Mouse (Mus musculus) stomach, embryonic 16.5 days (tissue): ENCODE results near the gene Ube2q1. TPM values are rescaled to one million over a fixed set of nuclear protein-coding genes. Genes with fewer than 3 reads are reported as not detected.

ENCODE experiments used
- ATAC-seq: fragments of 200-750 bp; cut with Nextera tagmentation; 2 replicates; pipeline ENCODE4 v1.8.0; 2017; ENCODE audit warnings: moderate number of reproducible peaks, moderate TSS enrichment; ENCODE audit not compliant: insufficient read depth, low FRiP score
- H3K27ac ChIP-seq: fragments of 300-500 bp; sonication (generic); 2 replicates; pipeline ENCODE4 v1.5.1; 2014; ENCODE audit warnings: low read length
- H3K27me3 ChIP-seq: fragments of 300-500 bp; sonication (generic); 2 replicates; pipeline ENCODE4 v1.6.1; 2014; ENCODE audit warnings: low read length, control low read depth, mixed read lengths; ENCODE audit not compliant: control insufficient read depth, insufficient read depth
- H3K36me3 ChIP-seq: fragments of 300-500 bp; sonication (generic); 2 replicates; pipeline ENCODE4 v1.6.1; 2014; ENCODE audit warnings: low read length; ENCODE audit not compliant: control insufficient read depth, insufficient read depth
- H3K4me1 ChIP-seq: fragments of 300-500 bp; sonication (generic); 2 replicates; pipeline ENCODE4 v1.6.1; 2014; ENCODE audit warnings: low read length, control low read depth, mixed read lengths; ENCODE audit not compliant: control insufficient read depth, insufficient read depth
- H3K4me2 ChIP-seq: fragments of 300-500 bp; sonication (generic); 2 replicates; pipeline ENCODE4 v1.6.1; 2014; ENCODE audit warnings: low read depth, low read length, mixed read lengths
- H3K4me3 ChIP-seq: fragments of 300-500 bp; sonication (generic); replicated peaks from 2 replicates; pipeline ENCODE4 v1.5.1; 2014; ENCODE audit warnings: mild to moderate bottlenecking, low read length
- H3K9ac ChIP-seq: fragments of 300-500 bp; sonication (generic); 2 replicates; pipeline ENCODE4 v1.6.1; 2014; ENCODE audit warnings: low read length
- H3K9me3 ChIP-seq: fragments of 300-500 bp; sonication (generic); replicated peaks from 2 replicates; pipeline ENCODE4 v1.6.1; 2016; ENCODE audit warnings: low read length, control low read depth; ENCODE audit not compliant: control insufficient read depth
- WGBS: fragments of 180-500 bp; shearing (Covaris S2); extraction: QIAGEN DNeasy Blood & Tissue Kit; methylation state at CpG from one replicate; pipeline ENCODE4 v1.1.7; 2014; 5-methylcytosine and 5-hydroxymethylcytosine counted together
- polyA plus RNA-seq: library from polyadenylated mRNA; unstranded; fragments of >200 nt; fragmentation: Nextera tagmentation; extraction: Ambion mirVana; gene quantifications from 2 replicates; pipeline ENCODE4 v1.2.1, GENCODE M21; 2015

The Ube2q1 gene
- polyA plus RNA-seq, 1 experiment from 2014 or later, result 7.4 TPM

DNA sequence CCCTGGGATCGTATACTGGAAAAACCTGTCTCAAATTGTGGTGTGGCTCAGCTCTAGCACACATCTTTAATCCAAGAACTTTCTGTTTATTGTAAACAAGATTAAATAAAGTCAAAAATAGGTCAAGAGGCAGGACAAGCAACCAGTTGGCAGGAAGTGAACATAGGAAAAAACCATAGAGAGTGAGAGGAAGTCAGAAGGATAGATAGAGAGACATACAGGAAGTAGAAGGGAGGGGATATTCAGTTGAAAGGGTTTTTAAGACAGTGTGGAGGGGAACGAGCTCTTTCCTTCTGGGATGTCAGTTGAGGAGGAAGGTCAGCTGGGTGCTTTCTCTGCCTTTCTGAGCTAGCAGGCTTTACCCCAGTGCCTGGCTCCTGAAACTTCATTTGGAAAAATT, 50.2 kb downstream of the Ube2q1 start:
- H3K4me1 ChIP-seq, result no peaks in the 10 kb centered on the region
- H3K4me2 ChIP-seq, result no peak overlapping the region
- WGBS, result 47% methylated on average over 2 of the region's 2 CpGs
- ATAC-seq, result no peak
- H3K27ac ChIP-seq, result no peak overlapping the region
- H3K4me3 ChIP-seq, result no peak overlapping the region
- H3K36me3 ChIP-seq, result no peaks in the 10 kb centered on the region
- H3K27me3 ChIP-seq, result peaks cover 2% of the 10 kb centered on the region
- no peaks in the 10 kb centered on the region for H3K9me3 ChIP-seq
- H3K9ac ChIP-seq, result no peak overlapping the region

DNA sequence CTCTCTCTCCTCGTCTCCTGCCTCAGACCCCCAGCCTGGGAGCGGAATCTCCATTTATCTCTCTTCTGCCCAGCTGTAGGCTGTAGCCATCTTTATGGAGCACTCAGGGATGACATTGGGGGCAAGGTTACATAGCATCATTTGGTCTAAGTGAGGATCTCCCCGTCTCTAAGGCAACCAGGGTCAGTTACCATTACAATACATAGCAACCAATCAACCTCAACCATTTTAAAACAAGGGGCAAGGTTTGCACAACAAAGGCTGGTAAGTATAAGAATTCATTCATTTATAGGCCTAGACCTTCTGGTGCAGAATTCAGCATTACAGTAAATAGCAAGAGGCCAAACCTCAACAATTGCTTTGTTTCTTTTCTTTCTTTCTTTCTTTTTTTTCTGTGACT, 52.9 kb downstream of the Ube2q1 start:
- no peaks in the 10 kb centered on the region for H3K36me3 ChIP-seq
- no peak overlapping the region for H3K4me3 ChIP-seq
- no peak overlapping the region for H3K4me2 ChIP-seq
- no peak overlapping the region for H3K9ac ChIP-seq
- peaks cover 29% of the 10 kb centered on the region for H3K27me3 ChIP-seq
- no peak for ATAC-seq
- no peaks in the 10 kb centered on the region for H3K9me3 ChIP-seq
- H3K27ac ChIP-seq, result no peak overlapping the region
- 68% methylated on average over 3 of the region's 3 CpGs for WGBS
- no peaks in the 10 kb centered on the region for H3K4me1 ChIP-seq

DNA sequence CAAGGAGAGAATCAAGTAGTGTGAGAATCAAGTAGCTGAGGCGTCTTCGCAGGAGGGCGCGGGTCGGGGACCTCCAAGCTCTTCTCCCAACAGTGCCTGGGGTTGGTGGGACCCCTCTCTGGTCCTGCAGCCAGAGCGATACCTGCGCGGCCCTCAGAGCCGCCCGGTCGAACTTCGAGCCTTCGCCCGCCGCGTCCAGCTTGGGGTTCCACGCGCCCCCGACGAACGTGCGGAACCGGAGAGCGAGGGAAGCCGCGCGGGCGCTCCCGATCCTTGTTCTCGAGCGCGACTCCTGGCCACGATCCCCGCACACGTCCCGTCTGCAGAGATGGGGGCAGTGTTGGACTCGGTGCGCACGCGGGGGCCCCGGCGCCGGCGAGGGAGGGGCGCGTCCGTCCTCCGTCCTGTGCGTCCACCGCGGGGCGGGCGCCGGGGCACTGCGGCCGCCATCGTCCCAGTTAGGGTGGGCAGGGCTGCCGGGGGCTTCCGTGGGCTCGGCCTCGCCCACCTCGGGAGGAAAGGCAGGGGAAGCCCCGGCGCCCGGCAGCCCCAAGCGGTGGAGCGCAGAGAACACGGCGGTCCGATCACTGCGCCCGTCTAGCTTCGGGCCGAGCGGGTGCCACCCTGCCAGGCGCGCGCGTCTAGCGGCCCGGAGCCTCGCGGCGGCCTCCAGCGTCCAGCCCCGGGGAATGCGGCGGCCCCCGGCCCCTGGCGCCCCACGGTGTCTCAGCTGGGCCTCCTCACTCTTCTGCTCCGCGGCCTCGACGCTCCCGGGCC, 57.6 kb downstream of the Ube2q1 start, which contains the start of gene She:
TSS of gene She (plus strand) at position 556 of the 777 bp plus-strand sequence.
- Histone ChIP-seq H3K9ac (peak within 1 kb of the TSS; percentile 74), H3K4me3 (peak within 1 kb of the TSS; percentile 54), H3K4me2 (peak within 1 kb of the TSS; percentile 64), H3K9me3 (no peaks in the 10 kb centered on the region), H3K27me3 (peaks cover 51% of the 10 kb centered on the region), H3K27ac (peak within 1 kb of the TSS; percentile 21; the same call in 1 of the 2 replicates), H3K4me1 (no peaks in the 10 kb centered on the region), H3K36me3 (no peaks in the 10 kb centered on the region)
- peak; percentile 33; the same call in 1 of the 2 replicates for ATAC-seq
- WGBS, result 2% methylated on average over 87 of the region's 96 CpGs

Other genes with a start within 250 kb of the Ube2q1 start
- 12.3 and 13.6 TPM in 2 replicates for gene Adar, start 58.6 kb upstream of the Ube2q1 start, polyA plus RNA-seq
- gene Chrnb2, start 9.0 kb upstream of the Ube2q1 start, polyA plus RNA-seq, result 1.2 and 1.6 TPM in 2 replicates
- gene She, start 57.8 kb downstream of the Ube2q1 start, polyA plus RNA-seq, result 3.0 and 3.1 TPM in 2 replicates
- 2.9 and 3.2 TPM in 2 replicates for gene Il6ra, start 139.6 kb downstream of the Ube2q1 start, polyA plus RNA-seq
- gene Atp8b2, start 189.9 kb downstream of the Ube2q1 start, polyA plus RNA-seq, result 11.6 and 12.3 TPM in 2 replicates
- 126 and 132 TPM in 2 replicates for gene Hax1, start 225.2 kb downstream of the Ube2q1 start, polyA plus RNA-seq